Mouse (Mus musculus) spleen, adult 2 months (tissue): Measurements from ENCODE around the gene Hoxa9. TPM values are rescaled to one million over a fixed set of nuclear protein-coding genes. Genes with fewer than 3 reads are reported as not detected.

Experiments used
- DNase-seq, 2 experiments: peaks; one replicate each; pipeline versions ENCODE4 v3.0.0 to v3.0.0-alpha.2; 2012 to 2021; ENCODE audit warnings: low spot score in 2 of 2, low read depth in 1 of 2
- H3K27ac ChIP-seq: fragments of 200-500 bp; 2 replicates; pipeline ENCODE4 v1.5.1; 2012; ENCODE audit warnings: low read length, inconsistent platforms; ENCODE audit not compliant: insufficient read depth
- H3K27me3 ChIP-seq: fragments of 200-500 bp; 2 replicates; pipeline ENCODE4 v1.6.1; 2012; ENCODE audit warnings: mild to moderate bottlenecking, moderate library complexity, low read length, inconsistent platforms; ENCODE audit not compliant: control insufficient read depth, insufficient read depth
- H3K36me3 ChIP-seq: fragments of 200-500 bp; 2 replicates; pipeline ENCODE4 v1.6.1; 2012; ENCODE audit warnings: mild to moderate bottlenecking, low read length, inconsistent platforms; ENCODE audit not compliant: control insufficient read depth, insufficient read depth
- H3K4me1 ChIP-seq: fragments of 200-500 bp; 2 replicates; pipeline ENCODE4 v1.6.1; 2011; ENCODE audit warnings: inconsistent platforms; ENCODE audit not compliant: control insufficient read depth, insufficient read depth, insufficient read length
- H3K4me3 ChIP-seq: fragments of 200-500 bp; 2 replicates; pipeline ENCODE4 v1.5.1; 2011; ENCODE audit warnings: mild to moderate bottlenecking, inconsistent platforms; ENCODE audit not compliant: insufficient read depth, insufficient read length; ENCODE audit errors: extremely low read depth
- CTCF ChIP-seq: fragments of 200-500 bp; IDR thresholded peaks from 2 replicates; pipeline ENCODE4 v1.5.1; 2011; ENCODE audit warnings: mild to moderate bottlenecking, inconsistent platforms; ENCODE audit not compliant: insufficient read depth, insufficient read length, insufficient replicate concordance; ENCODE audit errors: extremely low read depth
- POLR2A ChIP-seq: fragments of 200-500 bp; IDR thresholded peaks from 2 replicates; pipeline ENCODE4 v1.6.1; 2011; ENCODE audit warnings: low read depth, low read length, inconsistent platforms
- WGBS: fragments of 180-500 bp; shearing (Covaris S2); methylation state at CpG from one replicate; pipeline ENCODE4 v1.1.7; 2018; 5-methylcytosine and 5-hydroxymethylcytosine counted together
- polyA plus RNA-seq: library from polyadenylated mRNA; depleted of rRNA; stranded (reverse); fragments of >200 nt; gene quantifications from 2 replicates; pipeline ENCODE4 v1.2.3, GENCODE M21; 2012

Gene Hoxa9
- polyA plus RNA-seq, 1 experiment: 0.18 TPM

DNA sequence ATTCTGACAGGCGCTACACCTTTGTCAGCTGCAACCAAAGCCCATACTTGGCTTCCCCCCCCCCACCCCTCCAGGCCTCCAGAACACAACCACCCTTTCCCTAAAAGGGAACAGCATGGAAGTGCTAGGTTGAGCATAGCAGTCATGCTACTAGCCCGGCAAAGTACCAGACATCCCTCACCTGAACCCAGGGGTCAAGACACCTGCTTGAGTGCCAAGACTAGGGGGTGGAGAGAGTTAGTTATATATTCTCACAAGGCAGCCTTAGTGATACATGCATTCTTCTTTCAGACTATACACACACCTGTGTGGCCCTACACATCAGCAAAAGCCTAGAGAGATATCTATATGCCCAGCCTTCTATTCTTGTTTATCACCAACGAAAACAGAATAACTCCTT lies 45.1 kb downstream of the Hoxa9 start:
- Histone ChIP-seq H3K27me3 (no peaks in the 10 kb centered on the region), H3K36me3 (no peaks in the 10 kb centered on the region), H3K27ac (no peak overlapping the region), H3K4me3 (no peak overlapping the region), H3K4me1 (no peaks in the 10 kb centered on the region)
- TF ChIP-seq CTCF (no peak), POLR2A (no peak)
- WGBS: 85% methylated on average over 3 of the region's 3 CpGs
- no peak for DNase-seq

GRCm38 (mm10) chr6:52185222-52185621 lies 45.7 kb downstream of the Hoxa9 start:
- Histone ChIP-seq H3K4me1 (no peaks in the 10 kb centered on the region), H3K36me3 (no peaks in the 10 kb centered on the region), H3K4me3 (no peak overlapping the region), H3K27ac (no peak overlapping the region), H3K27me3 (no peaks in the 10 kb centered on the region)
- TF ChIP-seq CTCF (no peak), POLR2A (no peak)
- no peak for DNase-seq
- WGBS: 83% methylated on average over 19 of the region's 19 CpGs

- Histone ChIP-seq H3K27me3 (no peaks in the 10 kb centered on the region), H3K4me3 (no peak overlapping the region), H3K36me3 (no peaks in the 10 kb centered on the region), H3K27ac (no peak overlapping the region), H3K4me1 (no peaks in the 10 kb centered on the region)
- WGBS: 81% methylated on average over 6 of the region's 6 CpGs
- TF ChIP-seq CTCF (no peak), POLR2A (no peak)
- no peak for DNase-seq
Measured at GRCm38 (mm10) chr6:52184668-52185067, 46.2 kb downstream of the Hoxa9 start.

GRCm38 (mm10) chr6:52183311-52184080 lies 47.4 kb downstream of the Hoxa9 start:
- Histone ChIP-seq H3K36me3 (no peaks in the 10 kb centered on the region), H3K4me1 (no peaks in the 10 kb centered on the region), H3K4me3 (no peak overlapping the region), H3K27ac (no peak overlapping the region), H3K27me3 (no peaks in the 10 kb centered on the region)
- WGBS: 86% methylated on average over 10 of the region's 10 CpGs
- TF ChIP-seq CTCF (no peak), POLR2A (no peak)
- DNase-seq: no peak

- no peaks in the 10 kb centered on the region for H3K4me1 ChIP-seq
- DNase-seq: no peak
- WGBS: 80% methylated on average over 1 of the region's 1 CpGs
- TF ChIP-seq CTCF: no peak
- no peak for TF ChIP-seq POLR2A
- no peak overlapping the region for H3K27ac ChIP-seq
- no peak overlapping the region for H3K4me3 ChIP-seq
- H3K27me3 ChIP-seq: no peaks in the 10 kb centered on the region
- no peaks in the 10 kb centered on the region for H3K36me3 ChIP-seq
Measured at GRCm38 (mm10) chr6:52182793-52183192, 48.1 kb downstream of the Hoxa9 start.

- TF ChIP-seq CTCF: no peak
- no peak for TF ChIP-seq POLR2A
- H3K4me1 ChIP-seq: no peaks in the 10 kb centered on the region
- H3K4me3 ChIP-seq: no peak overlapping the region
- H3K27me3 ChIP-seq: no peaks in the 10 kb centered on the region
- WGBS: 93% methylated on average over 2 of the region's 2 CpGs
- no peak for DNase-seq
- H3K36me3 ChIP-seq: no peaks in the 10 kb centered on the region
- no peak overlapping the region for H3K27ac ChIP-seq
Measured at GRCm38 (mm10) chr6:52182030-52182429, 48.9 kb downstream of the Hoxa9 start.

GRCm38 (mm10) chr6:52180726-52181125 lies 50.2 kb downstream of the Hoxa9 start:
- no peak overlapping the region for H3K4me3 ChIP-seq
- 81% methylated on average over 3 of the region's 3 CpGs for WGBS
- TF ChIP-seq CTCF (no peak), POLR2A (no peak)
- H3K36me3 ChIP-seq: no peaks in the 10 kb centered on the region
- H3K27me3 ChIP-seq: no peaks in the 10 kb centered on the region; the same call in 1 of the 2 replicates
- DNase-seq: no peak
- no peak overlapping the region for H3K27ac ChIP-seq
- H3K4me1 ChIP-seq: no peaks in the 10 kb centered on the region
